Mouse (Mus musculus): ENCODE measurements around the gene Ankef1. TPM values are rescaled to one million over a fixed set of nuclear protein-coding genes. Genes with fewer than 3 reads are reported as not detected.

Gene Ankef1
- polyA plus RNA-seq, 1 experiment from 2014 or later: 0.40 TPM

DNA sequence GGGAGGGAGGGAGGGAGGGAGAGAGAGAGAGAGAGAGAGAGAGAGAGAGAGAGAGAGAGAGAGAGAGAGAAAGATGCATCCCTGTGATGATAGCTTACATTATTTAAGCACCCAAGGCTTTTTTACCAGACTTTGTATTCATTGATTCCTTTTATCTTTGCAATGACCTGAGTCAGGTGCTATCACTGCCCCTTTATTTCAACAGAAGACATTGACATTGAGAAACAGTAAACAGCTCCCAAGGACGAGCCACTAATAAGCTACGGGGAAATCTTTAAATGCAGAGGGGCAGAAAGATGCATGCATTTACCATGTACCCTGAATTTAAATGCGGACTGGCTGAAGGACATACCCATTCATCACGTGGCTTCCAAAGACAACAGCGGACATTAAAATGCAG is 14.7 kb upstream of the Ankef1 start:
- Histone ChIP-seq H3K36me3 (ENCODE audit: control insufficient read depth, insufficient read depth, low read length) (no peaks in the 10 kb centered on the region), H3K27me3 (ENCODE audit: control insufficient read depth, insufficient read depth, low read length) (no peaks in the 10 kb centered on the region), H3K4me3 (ENCODE audit: low read depth, low read length) (no peak overlapping the region), H3K9me3 (ENCODE audit: control insufficient read depth, low read length) (no peaks in the 10 kb centered on the region), H3K27ac (ENCODE audit: low read depth, low read length) (no peak overlapping the region), H3K9ac (ENCODE audit: low read length) (no peak overlapping the region), H3K4me2 (ENCODE audit: low read depth) (no peak overlapping the region), H3K4me1 (ENCODE audit: control insufficient read depth, insufficient read depth, low read length) (no peaks in the 10 kb centered on the region)
- ATAC-seq (ENCODE audit: insufficient read depth, low FRiP score, low TSS enrichment): no peak
- 77% methylated on average over 5 of the region's 5 CpGs for WGBS
- DNase-seq (ENCODE audit: low spot score): no peak

DNA sequence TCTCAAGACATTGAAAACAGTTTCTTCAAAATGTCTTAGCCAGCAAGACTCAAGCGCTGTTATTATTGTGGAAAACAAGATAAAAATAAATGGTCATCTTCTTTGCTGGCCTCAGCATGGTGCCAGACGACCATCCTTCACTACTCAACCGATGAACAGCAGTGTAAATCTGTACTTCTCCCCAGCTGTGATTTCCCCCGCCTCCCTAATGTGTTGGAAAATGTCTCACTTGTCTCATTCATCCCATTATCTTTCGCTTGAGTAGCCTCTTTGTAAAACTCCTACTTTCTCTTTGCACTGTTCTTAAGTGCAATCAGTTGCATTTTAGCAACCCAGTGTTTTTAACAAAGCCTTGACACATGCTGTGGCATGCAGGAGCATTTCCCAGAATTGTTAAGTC is 9.4 kb downstream of the Ankef1 start:
- DNase-seq (ENCODE audit: low spot score) (peak; percentile 33), ATAC-seq (ENCODE audit: insufficient read depth, low FRiP score, low TSS enrichment) (peak; percentile 82)
- H3K4me1 ChIP-seq (ENCODE audit: control insufficient read depth, insufficient read depth, low read length): no peaks in the 10 kb centered on the region
- no peak overlapping the region for H3K27ac ChIP-seq (ENCODE audit: low read depth, low read length)
- H3K36me3 ChIP-seq (ENCODE audit: control insufficient read depth, insufficient read depth, low read length): no peaks in the 10 kb centered on the region
- H3K27me3 ChIP-seq (ENCODE audit: control insufficient read depth, insufficient read depth, low read length): no peaks in the 10 kb centered on the region
- no peaks in the 10 kb centered on the region for H3K9me3 ChIP-seq (ENCODE audit: control insufficient read depth, low read length)
- WGBS: 22% methylated on average over 5 of the region's 5 CpGs
- H3K9ac ChIP-seq (ENCODE audit: low read length): no peak overlapping the region
- H3K4me3 ChIP-seq (ENCODE audit: low read depth, low read length): no peak overlapping the region
- H3K4me2 ChIP-seq (ENCODE audit: low read depth): no peak overlapping the region

DNA sequence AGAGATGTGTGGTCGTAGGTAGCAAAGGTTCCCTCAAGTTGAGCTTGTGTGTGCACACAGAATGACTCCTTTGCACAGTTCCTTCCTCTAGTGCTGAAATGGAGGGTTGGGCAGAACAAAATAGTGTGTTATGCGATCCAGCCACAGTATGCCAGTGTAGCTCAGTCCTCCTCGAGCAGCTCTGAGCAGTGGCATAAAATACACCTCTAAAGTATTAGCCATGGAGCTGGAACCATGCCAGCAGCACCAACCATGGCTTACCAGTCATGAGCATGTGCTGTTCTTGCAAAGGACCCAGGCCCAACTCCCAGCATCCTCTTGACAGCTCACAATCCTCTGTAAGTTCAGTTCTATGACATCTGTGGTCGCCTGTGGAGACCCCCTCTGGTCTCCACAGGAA is 10.0 kb downstream of the Ankef1 start:
- Histone ChIP-seq H3K36me3 (ENCODE audit: control insufficient read depth, insufficient read depth, low read length) (no peaks in the 10 kb centered on the region), H3K4me3 (ENCODE audit: low read depth, low read length) (no peak overlapping the region), H3K4me2 (ENCODE audit: low read depth) (no peak overlapping the region), H3K4me1 (ENCODE audit: control insufficient read depth, insufficient read depth, low read length) (no peaks in the 10 kb centered on the region), H3K27ac (ENCODE audit: low read depth, low read length) (no peak overlapping the region), H3K27me3 (ENCODE audit: control insufficient read depth, insufficient read depth, low read length) (no peaks in the 10 kb centered on the region), H3K9ac (ENCODE audit: low read length) (no peak overlapping the region), H3K9me3 (ENCODE audit: control insufficient read depth, low read length) (no peaks in the 10 kb centered on the region)
- 68% methylated on average over 4 of the region's 4 CpGs for WGBS
- DNase-seq (ENCODE audit: low spot score) (no peak), ATAC-seq (ENCODE audit: insufficient read depth, low FRiP score, low TSS enrichment) (peak; percentile 37)

DNA sequence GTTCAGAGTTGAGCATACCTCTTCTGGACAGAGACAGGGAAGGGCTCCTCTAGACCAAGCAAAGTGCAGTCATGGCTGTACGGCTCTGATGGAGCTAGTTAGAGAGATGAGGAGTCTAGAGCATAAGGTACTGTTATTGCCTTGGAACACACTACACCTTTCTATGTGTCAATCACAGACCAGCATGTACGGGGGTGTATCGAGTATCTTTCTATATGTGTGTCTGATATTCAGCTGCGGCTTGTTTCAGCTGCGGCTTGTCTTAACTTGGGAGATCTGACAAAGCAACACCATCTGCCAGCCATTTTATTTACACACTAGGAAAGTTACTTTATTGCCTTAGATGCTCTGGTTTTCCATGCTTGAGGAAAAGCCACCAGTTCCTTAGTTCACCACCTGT is 11.1 kb downstream of the Ankef1 start:
- no peaks in the 10 kb centered on the region for H3K27me3 ChIP-seq (ENCODE audit: control insufficient read depth, insufficient read depth, low read length)
- no peak overlapping the region for H3K4me2 ChIP-seq (ENCODE audit: low read depth)
- H3K4me3 ChIP-seq (ENCODE audit: low read depth, low read length): no peak overlapping the region
- ATAC-seq (ENCODE audit: insufficient read depth, low FRiP score, low TSS enrichment) (no peak), DNase-seq (ENCODE audit: low spot score) (no peak)
- no peak overlapping the region for H3K9ac ChIP-seq (ENCODE audit: low read length)
- no peaks in the 10 kb centered on the region for H3K36me3 ChIP-seq (ENCODE audit: control insufficient read depth, insufficient read depth, low read length)
- WGBS: 95% methylated on average over 5 of the region's 5 CpGs
- H3K9me3 ChIP-seq (ENCODE audit: control insufficient read depth, low read length): no peaks in the 10 kb centered on the region
- H3K27ac ChIP-seq (ENCODE audit: low read depth, low read length): no peak overlapping the region
- no peaks in the 10 kb centered on the region for H3K4me1 ChIP-seq (ENCODE audit: control insufficient read depth, insufficient read depth, low read length)

DNA sequence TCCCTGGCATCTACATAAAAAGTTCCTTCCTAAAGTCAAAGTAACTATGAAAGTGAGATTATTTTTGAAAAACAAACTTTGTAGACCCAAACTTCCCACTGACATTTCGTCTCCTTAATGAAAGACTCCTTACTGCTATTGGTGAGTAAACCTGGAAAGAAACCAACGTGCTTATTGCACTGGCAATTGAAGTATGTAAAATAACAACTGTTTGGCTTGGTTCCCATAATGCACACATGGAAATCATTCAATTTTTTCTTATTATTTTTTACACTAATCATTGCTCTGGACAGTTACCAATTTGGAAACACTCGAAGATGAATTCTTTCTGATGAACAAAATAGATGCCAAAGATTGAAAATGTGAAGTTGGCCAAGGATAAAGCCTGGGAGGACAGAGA is 12.1 kb downstream of the Ankef1 start:
- Histone ChIP-seq H3K4me3 (ENCODE audit: low read depth, low read length) (no peak overlapping the region), H3K36me3 (ENCODE audit: control insufficient read depth, insufficient read depth, low read length) (no peaks in the 10 kb centered on the region), H3K4me2 (ENCODE audit: low read depth) (no peak overlapping the region), H3K9ac (ENCODE audit: low read length) (no peak overlapping the region), H3K4me1 (ENCODE audit: control insufficient read depth, insufficient read depth, low read length) (no peaks in the 10 kb centered on the region), H3K27ac (ENCODE audit: low read depth, low read length) (no peak overlapping the region), H3K27me3 (ENCODE audit: control insufficient read depth, insufficient read depth, low read length) (no peaks in the 10 kb centered on the region), H3K9me3 (ENCODE audit: control insufficient read depth, low read length) (no peaks in the 10 kb centered on the region)
- ATAC-seq (ENCODE audit: insufficient read depth, low FRiP score, low TSS enrichment) (no peak), DNase-seq (ENCODE audit: low spot score) (no peak)
- WGBS: 76% methylated on average over 3 of the region's 3 CpGs

DNA sequence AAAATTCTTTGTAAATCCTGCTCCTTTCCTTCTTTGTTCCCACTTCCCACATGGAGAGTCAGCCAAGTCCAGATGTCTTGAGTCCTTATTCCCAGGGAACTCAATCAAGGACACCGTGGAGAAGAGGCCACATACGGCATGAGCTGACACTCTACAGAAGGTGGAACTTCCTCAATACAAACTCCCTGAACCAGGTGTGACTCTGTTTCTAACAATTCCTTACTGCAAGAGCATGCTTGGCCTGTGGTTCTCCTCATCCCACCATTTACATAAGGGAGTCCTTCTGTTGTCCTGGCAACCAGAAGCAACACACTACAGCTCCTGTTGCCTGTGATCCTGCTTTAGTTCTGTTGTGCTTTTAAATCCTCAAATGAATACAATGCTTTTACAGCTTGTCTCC is 13.8 kb downstream of the Ankef1 start:
- H3K27ac ChIP-seq (ENCODE audit: low read depth, low read length): no peak overlapping the region
- H3K9me3 ChIP-seq (ENCODE audit: control insufficient read depth, low read length): no peaks in the 10 kb centered on the region
- H3K4me2 ChIP-seq (ENCODE audit: low read depth): no peak overlapping the region
- no peak for DNase-seq (ENCODE audit: low spot score)
- no peak overlapping the region for H3K4me3 ChIP-seq (ENCODE audit: low read depth, low read length)
- no peaks in the 10 kb centered on the region for H3K4me1 ChIP-seq (ENCODE audit: control insufficient read depth, insufficient read depth, low read length)
- H3K27me3 ChIP-seq (ENCODE audit: control insufficient read depth, insufficient read depth, low read length): no peaks in the 10 kb centered on the region
- H3K9ac ChIP-seq (ENCODE audit: low read length): no peak overlapping the region
- WGBS: 81% methylated on average over 2 of the region's 2 CpGs
- ATAC-seq (ENCODE audit: insufficient read depth, low FRiP score, low TSS enrichment): no peak
- H3K36me3 ChIP-seq (ENCODE audit: control insufficient read depth, insufficient read depth, low read length): no peaks in the 10 kb centered on the region

DNA sequence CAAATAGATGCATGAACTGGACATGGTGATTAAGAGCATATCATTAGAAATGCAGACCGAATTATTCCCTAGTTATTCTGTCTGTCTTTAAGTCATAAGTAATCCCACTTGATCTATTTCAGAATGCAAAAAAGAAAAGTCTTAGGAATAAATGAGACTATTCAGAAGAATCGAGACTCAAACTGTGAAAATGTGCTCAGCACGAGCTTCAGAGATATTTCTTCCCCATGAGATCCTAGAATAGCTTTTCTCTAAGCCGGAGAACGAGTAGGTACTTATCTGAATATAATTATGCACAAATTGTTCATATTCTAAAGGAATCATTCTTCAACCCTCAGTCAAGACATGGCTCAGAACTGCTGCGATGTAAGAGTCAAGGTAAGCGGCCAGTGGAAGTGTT is 27.2 kb downstream of the Ankef1 start:
- Histone ChIP-seq H3K4me1 (ENCODE audit: control insufficient read depth, insufficient read depth, low read length) (no peaks in the 10 kb centered on the region), H3K4me2 (ENCODE audit: low read depth) (no peak overlapping the region), H3K9ac (ENCODE audit: low read length) (no peak overlapping the region), H3K4me3 (ENCODE audit: low read depth, low read length) (no peak overlapping the region), H3K27me3 (ENCODE audit: control insufficient read depth, insufficient read depth, low read length) (no peaks in the 10 kb centered on the region), H3K36me3 (ENCODE audit: control insufficient read depth, insufficient read depth, low read length) (no peaks in the 10 kb centered on the region), H3K27ac (ENCODE audit: low read depth, low read length) (no peak overlapping the region), H3K9me3 (ENCODE audit: control insufficient read depth, low read length) (no peaks in the 10 kb centered on the region)
- 87% methylated on average over 7 of the region's 7 CpGs for WGBS
- no peak for DNase-seq (ENCODE audit: low spot score)
- ATAC-seq (ENCODE audit: insufficient read depth, low FRiP score, low TSS enrichment): no peak

DNA sequence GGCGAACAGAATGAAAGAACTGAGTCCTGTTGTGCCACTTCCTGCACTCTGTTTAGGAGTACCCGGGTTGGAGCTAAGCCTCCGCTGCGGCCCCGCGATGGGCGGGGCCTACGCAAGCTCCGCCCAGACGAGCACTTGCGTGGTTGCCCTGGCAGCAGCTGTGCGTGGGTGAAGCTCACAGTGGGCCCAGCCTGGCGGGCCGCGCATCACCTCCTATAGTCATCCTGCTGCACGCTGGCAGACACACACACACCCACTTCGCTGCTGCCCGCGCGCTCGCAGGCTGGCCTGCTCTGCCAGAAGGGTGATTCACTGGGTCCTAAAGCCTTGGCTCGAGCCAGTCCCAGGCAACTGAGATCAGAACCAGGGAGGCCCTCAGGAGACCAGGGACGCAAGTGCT is 30.3 kb downstream of the Ankef1 start:
- Histone ChIP-seq H3K27ac (ENCODE audit: low read depth, low read length) (no peak overlapping the region), H3K9me3 (ENCODE audit: control insufficient read depth, low read length) (no peaks in the 10 kb centered on the region), H3K36me3 (ENCODE audit: control insufficient read depth, insufficient read depth, low read length) (no peaks in the 10 kb centered on the region), H3K27me3 (ENCODE audit: control insufficient read depth, insufficient read depth, low read length) (no peaks in the 10 kb centered on the region), H3K4me2 (ENCODE audit: low read depth) (peak overlapping the region; percentile 35), H3K9ac (ENCODE audit: low read length) (peak overlapping the region; percentile 16), H3K4me3 (ENCODE audit: low read depth, low read length) (peak overlapping the region; percentile 29), H3K4me1 (ENCODE audit: control insufficient read depth, insufficient read depth, low read length) (no peaks in the 10 kb centered on the region)
- ATAC-seq (ENCODE audit: insufficient read depth, low FRiP score, low TSS enrichment): peak; percentile 100
- 1% methylated on average over 23 of the region's 23 CpGs for WGBS
- peak; percentile 92 for DNase-seq (ENCODE audit: low spot score)

DNA sequence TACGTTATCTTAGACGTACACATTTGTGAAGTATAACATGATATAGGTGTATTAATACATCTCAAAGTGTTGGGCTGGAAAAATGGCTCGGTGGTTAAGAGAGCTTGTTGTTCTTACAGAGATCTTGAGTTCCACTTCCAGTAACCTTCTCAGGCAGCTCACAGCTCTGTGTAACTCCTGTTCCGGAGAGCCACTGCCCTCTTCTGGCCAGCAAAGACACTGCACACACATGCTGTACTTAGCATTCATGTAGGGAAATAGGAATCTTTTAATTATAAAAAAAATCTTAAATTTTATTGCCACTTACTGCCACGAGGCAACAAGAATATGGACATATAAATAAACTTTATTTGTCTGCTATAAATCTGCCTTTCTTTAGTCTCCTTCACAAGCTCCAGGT is 56.3 kb downstream of the Ankef1 start:
- no peaks in the 10 kb centered on the region for H3K9me3 ChIP-seq (ENCODE audit: control insufficient read depth, low read length)
- no peak overlapping the region for H3K9ac ChIP-seq (ENCODE audit: low read length)
- 66% methylated on average over 5 of the region's 5 CpGs for WGBS
- H3K27ac ChIP-seq (ENCODE audit: low read depth, low read length): no peak overlapping the region
- no peaks in the 10 kb centered on the region for H3K36me3 ChIP-seq (ENCODE audit: control insufficient read depth, insufficient read depth, low read length)
- H3K27me3 ChIP-seq (ENCODE audit: control insufficient read depth, insufficient read depth, low read length): no peaks in the 10 kb centered on the region
- ATAC-seq (ENCODE audit: insufficient read depth, low FRiP score, low TSS enrichment): no peak
- no peak overlapping the region for H3K4me2 ChIP-seq (ENCODE audit: low read depth)
- H3K4me3 ChIP-seq (ENCODE audit: low read depth, low read length): no peak overlapping the region
- DNase-seq (ENCODE audit: low spot score): no peak
- no peaks in the 10 kb centered on the region for H3K4me1 ChIP-seq (ENCODE audit: control insufficient read depth, insufficient read depth, low read length)
